Mouse (Mus musculus) mouse trophoblast stem cell (cell line): ENCODE measurements around the gene Adh1.

Experiments
- in situ Hi-C, 2 experiments: fragments of 300-500 bp; cut with MseI, MboI; formaldehyde crosslinking; loops; 2 replicates in 1 of 2; 3 replicates in 1 of 2; pipeline ENCODE4 v1.15.1; 2025

Gene Adh1

DNA sequence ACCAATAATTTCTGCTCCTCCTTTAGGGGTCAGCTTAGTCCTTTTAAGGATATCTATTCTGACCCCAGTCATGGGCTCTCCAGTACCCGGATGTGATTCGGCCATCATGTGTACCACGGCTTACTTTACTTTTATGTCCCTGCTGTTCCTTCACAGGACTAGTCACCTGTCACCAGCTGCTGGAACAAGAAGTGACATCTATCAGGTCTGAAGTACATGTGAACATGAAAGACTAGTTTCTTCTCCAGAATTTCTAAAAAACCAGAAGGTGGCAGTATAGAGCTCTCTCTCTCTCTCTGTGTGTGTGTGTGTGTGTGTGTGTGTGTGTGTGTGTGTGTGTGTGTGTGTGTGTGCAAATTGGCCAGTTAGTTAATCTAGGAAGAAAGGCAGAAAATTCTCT is 20.4 kb upstream of the Adh1 start:
- in situ Hi-C loops, result no loop called here

DNA sequence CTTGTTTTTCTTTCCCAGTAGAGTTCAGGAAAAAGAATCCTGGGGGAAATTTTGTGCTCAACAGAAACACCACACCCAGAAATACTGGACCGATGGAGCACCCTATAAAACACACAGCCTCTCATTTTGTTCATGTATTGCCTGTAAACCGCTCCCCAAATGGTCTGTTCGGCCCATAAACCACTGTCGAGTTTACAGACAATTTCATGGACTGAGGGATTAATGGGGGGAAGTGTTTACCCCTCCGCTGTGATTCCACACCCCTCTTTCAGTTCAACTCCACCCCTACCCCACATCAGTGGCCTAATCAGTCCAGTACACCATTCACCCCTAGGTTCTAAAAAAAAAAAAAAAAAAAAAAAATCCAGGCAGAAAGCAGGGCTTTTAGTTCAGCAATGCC is 19.8 kb upstream of the Adh1 start:
- in situ Hi-C loops, result no loop called here

DNA sequence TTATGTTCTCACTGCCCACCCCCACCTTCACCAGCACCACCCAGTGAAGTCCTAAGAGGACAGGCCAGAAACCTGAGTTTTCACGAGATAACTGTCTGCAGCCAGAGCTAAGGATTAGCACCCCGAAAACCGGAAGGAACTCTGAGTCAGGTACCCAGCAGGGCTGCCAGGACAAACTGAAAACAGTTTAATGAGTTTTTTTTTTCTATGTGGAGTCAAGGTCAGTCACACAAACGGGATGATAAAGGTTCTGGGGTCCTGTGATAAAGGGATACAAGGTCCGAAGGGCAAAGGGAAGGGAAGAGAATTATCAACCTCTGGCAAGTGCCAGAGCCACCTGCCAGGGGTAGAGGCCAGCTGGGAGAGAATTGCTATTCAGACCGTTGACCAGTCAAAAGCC is 19.4 kb upstream of the Adh1 start:
- in situ Hi-C loops, result no loop called here

GRCm38 (mm10) chr3:138242021-138242726 is 18.6 kb upstream of the Adh1 start:
- in situ Hi-C loops, result no loop called here

- in situ Hi-C loops, result no loop called here
These were observed 17.9 kb upstream of the Adh1 start for GRCm38 (mm10) chr3:138242933-138243332.

DNA sequence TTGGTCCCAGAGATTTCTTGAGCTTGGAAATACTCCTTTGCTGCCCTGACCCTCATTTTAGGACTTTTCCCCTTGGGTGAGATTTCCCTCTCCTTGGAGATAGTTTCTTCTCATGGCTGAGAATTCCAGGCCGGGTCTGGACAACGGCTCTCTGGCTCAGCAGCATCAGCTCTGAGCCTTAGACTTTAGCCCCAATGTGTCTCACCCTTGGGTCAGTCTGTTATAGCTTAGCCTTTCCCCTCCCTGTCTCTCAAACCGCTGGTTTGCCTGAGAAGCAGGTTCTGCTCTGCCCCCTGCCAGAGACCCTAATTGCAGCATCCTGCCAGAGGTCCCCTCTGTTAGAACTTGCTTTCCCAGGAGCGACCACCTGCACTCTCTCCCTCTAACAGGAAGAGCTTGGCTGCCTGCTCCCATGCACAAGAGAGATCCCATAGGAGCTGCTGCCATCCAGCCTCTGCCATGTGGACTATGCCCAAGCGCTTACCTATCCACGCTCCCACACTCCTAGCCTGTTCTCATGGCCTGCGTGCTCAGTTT is 16.4 kb upstream of the Adh1 start:
- in situ Hi-C loops, result no loop called here

DNA sequence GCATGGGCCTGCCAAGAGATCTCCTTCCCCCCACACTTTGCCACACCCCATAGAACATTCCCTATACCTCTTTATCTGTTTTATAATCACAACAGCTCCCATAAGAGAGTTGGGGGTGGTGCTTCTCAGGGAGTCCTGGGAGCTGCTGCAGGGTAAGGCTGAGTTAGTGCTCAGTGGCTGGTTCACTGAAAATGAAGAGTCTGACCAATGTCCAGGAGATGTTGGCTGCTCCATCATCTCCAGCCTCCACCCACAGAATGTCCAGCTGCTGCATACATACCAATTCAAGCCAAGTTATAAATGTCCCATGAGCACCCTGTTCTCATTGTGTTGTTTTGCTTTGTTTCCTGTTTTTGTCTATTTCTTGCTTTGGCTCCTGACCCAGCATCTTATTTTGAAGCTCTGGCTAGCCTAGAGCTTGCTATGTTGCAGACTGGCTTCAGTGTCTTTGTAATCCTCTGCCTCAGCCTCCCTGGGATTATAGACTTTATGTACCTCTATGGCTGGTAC is 14.2 kb upstream of the Adh1 start:
- in situ Hi-C loops, result no loop called here

DNA sequence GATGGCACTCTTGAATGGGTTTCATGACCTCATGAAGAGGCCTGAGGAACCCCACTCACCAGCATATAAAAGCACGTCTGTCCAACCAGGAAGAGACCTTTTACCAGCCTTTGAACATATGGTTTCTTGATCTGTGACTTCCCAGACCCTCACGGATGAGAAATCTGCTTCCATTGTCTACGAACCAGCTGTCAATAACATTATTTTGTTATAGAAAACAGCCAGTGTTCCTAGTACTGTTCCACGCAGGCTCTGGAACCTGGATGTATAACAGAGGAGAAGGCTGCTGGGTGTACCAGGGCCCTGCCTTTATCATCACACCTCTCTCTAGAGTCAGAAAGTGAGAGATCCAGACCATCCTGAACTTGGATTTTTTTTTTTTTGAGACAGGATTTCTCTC is 13.6 kb upstream of the Adh1 start:
- in situ Hi-C loops, result no loop called here

DNA sequence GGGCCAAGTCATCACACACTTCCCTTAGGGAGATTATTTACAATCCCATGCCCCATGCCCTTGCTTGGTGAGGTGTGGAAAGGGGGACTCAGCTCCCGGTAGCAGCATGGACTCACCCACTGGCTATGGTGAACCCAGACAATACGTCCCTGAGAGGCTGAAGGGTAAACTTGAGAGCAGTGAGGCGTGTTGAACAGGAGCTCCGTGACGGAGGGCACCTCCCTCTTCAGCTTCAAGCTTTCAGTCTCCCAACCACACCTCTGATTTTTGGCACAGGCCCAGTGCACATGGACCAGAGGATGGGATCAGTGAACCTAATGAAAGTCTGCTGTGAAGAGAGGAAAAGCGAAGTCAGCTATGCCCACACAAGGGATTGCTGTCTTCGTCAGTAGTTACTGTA is 12.8 kb upstream of the Adh1 start:
- in situ Hi-C loops, result no loop called here

DNA sequence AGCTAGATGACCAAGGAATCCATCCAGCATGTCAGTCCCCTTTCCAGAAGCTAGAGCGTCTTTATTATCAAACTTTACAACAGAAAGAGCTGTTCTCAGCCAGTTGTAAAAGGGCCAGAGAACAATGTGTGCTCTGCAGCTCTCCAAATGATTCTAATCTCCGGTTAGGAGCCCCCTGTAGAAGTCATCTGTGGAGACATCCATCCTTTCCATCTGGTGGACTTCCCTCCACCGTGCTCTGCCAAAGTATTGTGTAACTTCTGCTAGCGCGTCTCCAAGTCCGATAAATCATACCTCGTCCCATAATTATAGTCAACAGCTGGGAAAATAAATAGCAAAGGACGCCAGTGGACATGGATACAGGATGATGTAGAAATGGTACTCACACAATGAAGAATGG is 12.0 kb upstream of the Adh1 start:
- in situ Hi-C loops, result no loop called here

GRCm38 (mm10) chr3:138251156-138251555 is 9.6 kb upstream of the Adh1 start:
- in situ Hi-C loops, result no loop called here

DNA sequence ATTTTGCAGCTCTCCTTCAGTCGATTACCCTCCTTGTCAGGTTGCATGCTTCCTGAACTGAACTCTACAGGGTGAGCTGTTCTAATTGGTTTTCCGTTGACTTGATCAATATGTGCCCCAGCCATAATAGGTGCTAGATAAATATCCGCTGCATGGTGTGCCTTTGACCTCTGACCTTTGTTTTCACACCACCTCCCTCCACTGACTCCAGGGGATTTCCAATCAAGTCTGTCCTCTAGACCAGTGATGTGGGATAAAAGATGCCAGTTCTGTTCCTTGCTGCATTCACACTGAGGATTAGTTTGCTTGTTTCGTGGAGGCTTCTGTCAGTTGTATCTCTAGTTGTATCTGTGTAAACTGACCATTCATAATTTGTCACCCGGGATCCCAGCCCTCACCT is 6.6 kb upstream of the Adh1 start:
- in situ Hi-C loops, result no loop called here

GRCm38 (mm10) chr3:138255366-138255765 is 5.4 kb upstream of the Adh1 start:
- in situ Hi-C loops, result no loop called here

DNA sequence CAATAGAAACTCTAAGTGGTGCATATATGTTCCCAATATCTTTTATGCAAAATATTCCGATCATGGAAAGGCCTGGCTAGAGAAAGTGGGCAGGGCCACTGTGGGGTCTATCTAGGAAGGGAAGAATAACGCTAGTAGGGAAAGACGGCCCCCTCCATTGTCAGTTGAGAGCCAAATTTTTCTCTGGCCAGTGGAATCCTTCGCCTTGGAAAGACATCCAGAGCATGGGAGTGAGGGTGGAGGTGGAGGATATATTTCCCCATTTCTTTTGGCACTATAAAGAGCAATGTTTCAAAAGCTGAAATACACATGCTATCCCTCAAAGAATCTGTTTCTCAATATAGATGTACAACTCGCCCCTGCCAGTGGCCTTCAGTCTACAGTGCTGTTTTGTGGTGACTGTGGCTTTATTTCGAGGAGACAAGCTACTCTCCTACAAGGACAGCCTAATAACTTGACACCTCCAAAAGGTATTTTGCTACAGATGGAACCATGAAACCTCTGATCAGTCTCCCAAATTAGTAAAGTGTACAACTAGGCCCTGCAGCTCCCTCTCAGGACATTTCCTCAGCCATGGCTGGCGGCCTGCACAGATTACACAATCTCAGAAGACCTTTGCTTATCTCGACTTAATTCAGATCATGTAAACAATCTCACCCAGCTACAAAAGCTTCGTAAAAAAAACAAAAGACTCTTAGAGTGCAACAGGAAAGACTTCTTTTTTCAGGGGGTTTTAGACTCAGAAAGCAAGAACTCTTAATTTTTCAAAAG is 4.8 kb upstream of the Adh1 start:
- in situ Hi-C loops, result no loop called here

GRCm38 (mm10) chr3:138262568-138262967 is 1.8 kb downstream of the Adh1 start:
- in situ Hi-C loops, result no loop called here

DNA sequence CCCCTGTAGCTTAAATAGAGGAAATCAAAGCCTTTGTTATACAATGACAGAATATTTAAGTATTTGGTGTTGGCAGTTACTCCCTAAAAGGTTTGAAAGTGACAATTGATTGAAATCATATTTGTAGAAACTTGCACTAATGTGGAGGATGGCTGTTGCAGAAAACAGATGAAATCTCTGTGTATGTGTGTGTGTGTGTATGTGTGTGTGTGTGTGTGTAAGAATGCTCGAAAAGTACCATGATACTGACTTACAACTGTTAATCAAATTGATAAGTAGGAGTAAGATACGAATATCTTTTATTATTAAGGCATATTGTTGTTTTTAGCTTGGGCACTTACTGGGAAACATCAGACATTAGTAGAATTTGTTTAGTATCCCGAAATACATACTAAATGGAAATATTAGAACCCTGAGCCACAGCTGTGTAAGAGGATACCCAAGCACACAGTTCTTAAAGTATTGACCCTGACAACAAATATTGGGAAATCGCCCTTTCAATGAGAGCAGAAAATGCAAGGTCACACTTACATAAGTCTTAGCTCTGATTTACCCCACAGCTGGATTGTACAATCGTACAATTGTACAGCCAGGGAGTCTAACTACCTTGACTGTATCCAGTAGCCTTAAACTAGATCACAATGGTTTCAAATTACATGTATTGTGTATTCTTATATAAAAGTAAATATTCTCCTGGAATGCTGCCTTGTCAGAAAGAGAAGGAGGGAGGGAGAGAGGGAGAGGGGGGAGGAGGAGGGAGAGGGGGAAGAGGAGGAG is 2.6 kb downstream of the Adh1 start:
- in situ Hi-C loops, result no loop called here

- in situ Hi-C loops, result no loop called here
These were observed 3.9 kb downstream of the Adh1 start for GRCm38 (mm10) chr3:138264648-138265047.

DNA sequence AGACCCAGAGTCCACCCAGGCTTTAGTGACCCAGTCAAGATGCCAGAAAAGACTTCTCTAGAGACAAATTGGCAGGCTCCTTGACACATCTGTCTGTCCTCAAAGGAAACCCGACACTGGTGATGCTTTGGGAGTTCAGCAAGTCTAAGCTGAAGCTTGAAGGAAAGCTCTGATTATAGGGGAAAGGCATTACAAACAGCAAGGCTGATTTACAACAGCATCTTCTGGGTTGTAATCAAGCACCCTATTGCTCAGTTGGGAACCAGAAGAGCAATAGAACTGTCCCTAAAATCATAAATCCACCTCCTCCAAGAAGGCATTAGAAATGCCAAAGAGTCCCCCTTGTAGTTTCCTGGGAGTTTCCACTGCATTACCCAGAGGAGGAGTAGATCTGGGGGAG is 9.7 kb downstream of the Adh1 start:
- in situ Hi-C loops, result no loop called here

- in situ Hi-C loops, result no loop called here
These were observed 10.5 kb downstream of the Adh1 start for GRCm38 (mm10) chr3:138271297-138271696.

- in situ Hi-C loops, result no loop called here
These were observed 12.3 kb downstream of the Adh1 start for GRCm38 (mm10) chr3:138273080-138273479.

DNA sequence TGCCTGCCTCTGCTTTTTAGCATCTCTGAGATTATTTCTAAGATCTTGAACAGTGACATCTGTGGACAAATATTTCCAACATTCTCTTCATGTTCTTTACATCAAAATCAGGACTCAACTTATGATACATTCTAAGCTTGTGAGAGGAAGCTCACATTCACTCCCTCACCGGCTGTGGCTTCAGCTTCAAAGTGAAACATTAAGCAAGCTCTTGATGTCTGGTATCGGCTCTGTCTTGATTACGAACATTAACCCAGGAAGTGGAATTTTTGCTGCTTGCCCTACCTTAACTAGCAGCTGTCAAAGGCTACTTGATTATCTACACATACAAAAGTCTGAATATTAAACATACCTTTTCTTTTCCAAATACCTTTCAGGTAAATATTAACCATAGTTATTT is 14.3 kb downstream of the Adh1 start:
- in situ Hi-C loops, result no loop called here

- in situ Hi-C loops, result no loop called here
These were observed 21.8 kb downstream of the Adh1 start for GRCm38 (mm10) chr3:138282556-138282955.
